Mouse (Mus musculus) layer of hippocampus, postnatal 25 days (tissue): ENCODE measurements around the gene Elp4. TPM values are rescaled to one million over a fixed set of nuclear protein-coding genes. Genes with fewer than 3 reads are reported as not detected.

Experiments used
- DNase-seq, 2 experiments: peaks; one replicate each; pipeline ENCODE4 v3.0.0; 2022; ENCODE audit warnings: mixed read lengths in 2 of 2, low spot score in 1 of 2; ENCODE audit errors: extremely low spot score in 1 of 2
- total RNA-seq, 2 experiments: library from RNA; stranded (reverse); gene quantifications; 2 replicates each; pipeline ENCODE4 v1.2.3; 2021

The Elp4 gene
- total RNA-seq, 2 experiments from 2014 or later, result 20.7 to 21.7 TPM

GRCm38 (mm10) chr2:105736166-105736565 lies 168.2 kb downstream of the Elp4 start:
- DNase-seq, result no peak

- DNase-seq, result no peak
Measured at GRCm38 (mm10) chr2:105730704-105731103, 173.7 kb downstream of the Elp4 start.

- DNase-seq, result no peak
Measured at GRCm38 (mm10) chr2:105726657-105727056, 177.7 kb downstream of the Elp4 start.

GRCm38 (mm10) chr2:105715409-105716115 lies 188.8 kb downstream of the Elp4 start:
- no peak for DNase-seq

GRCm38 (mm10) chr2:105710511-105710910 lies 193.9 kb downstream of the Elp4 start:
- no peak for DNase-seq

- DNase-seq, result no peak
Measured at GRCm38 (mm10) chr2:105709126-105709525, 195.2 kb downstream of the Elp4 start.

- DNase-seq, result no peak
Measured at GRCm38 (mm10) chr2:105705320-105705719, 199.0 kb downstream of the Elp4 start.

GRCm38 (mm10) chr2:105702586-105702985 lies 201.8 kb downstream of the Elp4 start:
- DNase-seq, result no peak

GRCm38 (mm10) chr2:105701781-105702180 lies 202.6 kb downstream of the Elp4 start:
- DNase-seq, result no peak

- DNase-seq, result no peak
Measured at GRCm38 (mm10) chr2:105698631-105699030, 205.7 kb downstream of the Elp4 start.

GRCm38 (mm10) chr2:105697741-105698140 lies 206.6 kb downstream of the Elp4 start:
- no peak for DNase-seq

- no peak for DNase-seq
Measured at GRCm38 (mm10) chr2:105691296-105691695, 213.1 kb downstream of the Elp4 start.

GRCm38 (mm10) chr2:105689771-105690639 lies 214.4 kb downstream of the Elp4 start:
- DNase-seq, result no peak

GRCm38 (mm10) chr2:105689304-105689770 lies 215.0 kb downstream of the Elp4 start:
- DNase-seq, result no peak

GRCm38 (mm10) chr2:105688436-105689303 lies 215.7 kb downstream of the Elp4 start:
- no peak for DNase-seq

- no peak for DNase-seq
Measured at GRCm38 (mm10) chr2:105688011-105688410, 216.4 kb downstream of the Elp4 start.

- peak in 1 of 2 experiments; percentile 48 for DNase-seq
Measured at GRCm38 (mm10) chr2:105687317-105687991, 216.9 kb downstream of the Elp4 start.

- DNase-seq, result no peak
Measured at GRCm38 (mm10) chr2:105686363-105687316, 217.7 kb downstream of the Elp4 start.

GRCm38 (mm10) chr2:105685651-105686050 lies 218.7 kb downstream of the Elp4 start:
- DNase-seq, result no peak
